Mouse (Mus musculus): ENCODE results near the gene Tmem9b. TPM values are rescaled to one million over a fixed set of nuclear protein-coding genes. Genes with fewer than 3 reads are reported as not detected.

Tmem9b gene
- polyA plus RNA-seq (2016; fragmentation: Nextera tagmentation; extraction: Ambion mirVana), result 54.1 and 56.4 TPM in 2 replicates

DNA sequence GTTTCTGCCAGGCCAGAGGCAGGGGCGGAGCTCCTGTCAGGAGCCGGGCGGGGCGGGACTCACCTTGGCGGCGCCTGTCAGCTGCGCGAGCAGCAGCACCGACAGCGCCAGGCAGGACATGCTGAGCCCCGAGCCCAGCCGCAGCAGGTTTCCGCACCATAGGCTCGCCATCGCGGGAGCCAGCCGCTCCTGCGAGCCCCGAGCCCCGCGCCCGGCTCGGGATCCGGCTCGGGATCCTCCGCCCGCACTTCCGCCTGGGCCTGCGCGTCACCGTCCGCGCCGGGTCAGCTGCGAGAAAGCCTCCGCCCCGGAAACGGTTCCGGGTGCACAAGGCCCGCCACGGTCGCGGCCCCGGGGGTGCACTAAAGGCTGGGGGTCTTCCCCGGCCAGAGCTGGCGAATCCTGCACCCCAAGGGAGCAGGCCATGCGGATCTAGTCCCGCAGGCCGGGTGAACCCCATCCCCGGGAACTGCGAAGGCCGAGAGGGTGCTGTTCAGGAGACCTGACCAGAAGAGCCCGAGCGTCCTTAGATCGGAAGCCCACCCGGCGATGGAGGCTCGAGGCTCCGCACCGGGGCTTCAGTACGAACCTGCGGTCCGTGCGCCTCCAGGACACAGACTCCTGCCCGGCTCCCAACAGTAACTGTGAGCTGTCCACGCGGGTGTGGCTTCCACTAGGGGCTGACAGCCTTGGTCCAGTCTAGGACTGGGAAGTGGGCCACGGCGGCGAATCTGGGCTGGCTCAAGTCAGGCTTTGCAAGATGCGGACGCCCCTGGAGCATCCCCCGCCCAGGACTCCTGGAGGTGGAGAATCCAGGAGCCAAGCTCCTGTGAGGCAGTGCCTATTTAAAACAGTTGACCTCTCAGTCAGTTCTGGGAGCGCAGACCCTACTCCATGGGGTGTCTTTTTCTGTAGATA lies at the start of gene Tmem9b:
Gene Tmem9b, minus strand, starts transcription at position 868 of the 918 bp plus-strand sequence.
- Histone ChIP-seq H3K4me3 (peak within 1 kb of the TSS; percentile 88), H3K27ac (ENCODE audit: poor library complexity, severe bottlenecking) (peak within 1 kb of the TSS; percentile 81), H3K4me1 (replicated peaks) (peaks cover 18% of the 10 kb centered on the region), H3K4me2 (peak within 1 kb of the TSS; percentile 96), H3K9me3 (replicated peaks) (no peaks in the 10 kb centered on the region), H3K9ac (peak within 1 kb of the TSS; percentile 81), H3K36me3 (no peaks in the 10 kb centered on the region; the same call in 1 of the 2 replicates), H3K27me3 (replicated peaks) (no peaks in the 10 kb centered on the region)
- ATAC-seq (ENCODE audit: insufficient number of reproducible peaks, low FRiP score), result peak; percentile 90
- WGBS, result under 1% methylated on average over 74 of the region's 74 CpGs

DNA sequence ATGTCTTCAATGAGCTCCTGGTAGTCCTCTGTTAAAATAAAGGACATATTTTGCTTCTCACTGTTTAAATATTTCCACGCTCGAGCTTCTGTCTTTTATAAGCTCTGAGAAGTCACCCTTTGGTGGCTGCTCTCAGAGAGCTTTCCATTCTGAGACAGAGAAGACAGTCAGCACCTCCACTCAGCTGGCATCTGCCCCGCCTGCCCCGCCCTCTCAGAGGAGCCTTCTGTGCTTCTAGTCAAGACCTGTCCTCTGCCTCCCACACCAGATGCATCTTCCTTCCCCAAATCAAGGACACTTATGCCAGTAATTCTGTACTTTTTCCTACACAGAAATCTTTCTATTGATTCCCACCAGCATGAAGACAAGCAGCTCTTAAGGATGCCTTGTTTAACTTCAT lies 48.0 kb upstream of the Tmem9b start:
- H3K4me3 ChIP-seq, result no peak overlapping the region
- H3K36me3 ChIP-seq, result no peaks in the 10 kb centered on the region
- 82% methylated on average over 4 of the region's 4 CpGs for WGBS
- no peaks in the 10 kb centered on the region for H3K27me3 ChIP-seq (replicated peaks)
- peaks cover 19% of the 10 kb centered on the region for H3K4me1 ChIP-seq (replicated peaks)
- no peak overlapping the region for H3K27ac ChIP-seq (ENCODE audit: poor library complexity, severe bottlenecking)
- no peak for ATAC-seq (ENCODE audit: insufficient number of reproducible peaks, low FRiP score)
- H3K4me2 ChIP-seq, result no peak overlapping the region
- H3K9me3 ChIP-seq (replicated peaks), result no peaks in the 10 kb centered on the region
- H3K9ac ChIP-seq, result no peak overlapping the region

DNA sequence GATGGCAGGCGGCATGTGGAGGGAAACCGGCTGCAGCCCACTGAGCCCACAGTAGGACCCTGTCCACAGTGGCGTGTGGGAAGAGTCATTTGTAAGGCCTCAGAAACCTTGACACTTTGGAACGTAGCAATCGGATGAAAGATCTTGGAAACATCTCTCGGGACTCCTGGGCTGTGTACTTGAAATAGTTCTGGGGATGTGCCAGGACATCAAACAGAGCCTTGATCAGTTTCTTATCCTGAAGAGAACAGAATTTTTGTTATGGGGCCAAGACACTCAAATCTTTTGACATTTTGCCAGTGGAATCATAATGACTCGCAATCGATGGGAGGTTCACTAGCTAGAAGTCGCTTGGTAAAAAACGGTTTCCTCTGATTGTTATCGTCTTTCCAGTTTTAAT lies 46.5 kb upstream of the Tmem9b start:
- Histone ChIP-seq H3K9me3 (replicated peaks) (no peaks in the 10 kb centered on the region), H3K27ac (ENCODE audit: poor library complexity, severe bottlenecking) (no peak overlapping the region), H3K4me1 (replicated peaks) (peaks cover 29% of the 10 kb centered on the region), H3K4me3 (no peak overlapping the region), H3K36me3 (no peaks in the 10 kb centered on the region), H3K9ac (no peak overlapping the region), H3K27me3 (replicated peaks) (no peaks in the 10 kb centered on the region), H3K4me2 (no peak overlapping the region)
- ATAC-seq (ENCODE audit: insufficient number of reproducible peaks, low FRiP score), result no peak
- 80% methylated on average over 11 of the region's 11 CpGs for WGBS

DNA sequence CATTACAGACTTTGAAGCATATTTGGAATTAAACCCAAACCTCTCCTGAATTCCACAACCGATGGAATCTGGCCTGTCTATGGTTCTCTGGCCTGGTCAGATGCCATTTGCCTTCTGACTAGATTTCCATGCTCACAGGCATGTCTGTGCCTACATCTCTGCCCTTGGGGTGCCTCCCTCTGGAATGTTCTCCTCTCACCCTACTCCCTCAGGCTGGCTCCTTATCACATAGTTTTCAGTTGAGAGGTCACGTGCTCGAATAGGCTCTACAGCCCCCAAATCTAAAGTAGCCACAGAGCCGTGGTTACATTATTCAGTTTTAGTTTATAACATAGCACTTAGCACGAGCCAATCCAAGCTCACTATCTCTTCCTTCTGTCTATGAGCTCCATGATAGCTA lies 42.9 kb upstream of the Tmem9b start:
- H3K9ac ChIP-seq, result no peak overlapping the region

DNA sequence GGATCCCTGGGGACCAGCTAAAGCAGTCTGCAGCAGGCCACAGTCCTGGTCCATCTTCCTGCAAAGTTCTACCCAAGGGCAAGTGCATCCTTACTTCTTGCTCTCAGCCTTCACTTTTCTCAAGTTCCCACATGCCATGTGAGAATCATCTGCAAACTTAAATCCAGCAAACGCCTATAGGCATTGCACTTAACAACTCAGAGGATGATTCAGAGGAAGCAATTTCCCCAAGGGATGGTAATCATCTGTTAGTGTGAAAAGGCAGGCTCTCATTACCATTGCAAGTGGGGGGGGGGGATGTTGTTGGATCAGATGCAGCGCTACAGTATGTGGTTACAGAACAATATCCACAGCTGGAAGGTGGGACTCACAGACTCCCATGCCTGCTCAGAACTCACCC lies 41.9 kb upstream of the Tmem9b start:
- Histone ChIP-seq H3K9ac (no peak overlapping the region), H3K36me3 (no peaks in the 10 kb centered on the region), H3K27me3 (replicated peaks) (no peaks in the 10 kb centered on the region), H3K4me3 (no peak overlapping the region), H3K27ac (ENCODE audit: poor library complexity, severe bottlenecking) (no peak overlapping the region), H3K4me2 (no peak overlapping the region), H3K9me3 (replicated peaks) (no peaks in the 10 kb centered on the region), H3K4me1 (replicated peaks) (peaks cover 16% of the 10 kb centered on the region)
- ATAC-seq (ENCODE audit: insufficient number of reproducible peaks, low FRiP score), result no peak
- WGBS, result 80% methylated on average over 2 of the region's 2 CpGs

More for the DNA sequence above, 42.9 kb upstream of the Tmem9b start:
- no peaks in the 10 kb centered on the region for H3K9me3 ChIP-seq (replicated peaks)
- H3K4me2 ChIP-seq, result 0 out of 2 replicates have a peak overlapping the region, but pooled peaks have one; percentile 8
- H3K4me1 ChIP-seq (replicated peaks), result peaks cover 16% of the 10 kb centered on the region
- no peak overlapping the region for H3K4me3 ChIP-seq
- peak; percentile 60; the same call in 1 of the 2 replicates for ATAC-seq (ENCODE audit: insufficient number of reproducible peaks, low FRiP score)
- H3K36me3 ChIP-seq, result no peaks in the 10 kb centered on the region
- 23% methylated on average over 5 of the region's 5 CpGs for WGBS
- no peaks in the 10 kb centered on the region for H3K27me3 ChIP-seq (replicated peaks)
- H3K27ac ChIP-seq (ENCODE audit: poor library complexity, severe bottlenecking), result peak overlapping the region; percentile 45; the same call in 1 of the 2 replicates

DNA sequence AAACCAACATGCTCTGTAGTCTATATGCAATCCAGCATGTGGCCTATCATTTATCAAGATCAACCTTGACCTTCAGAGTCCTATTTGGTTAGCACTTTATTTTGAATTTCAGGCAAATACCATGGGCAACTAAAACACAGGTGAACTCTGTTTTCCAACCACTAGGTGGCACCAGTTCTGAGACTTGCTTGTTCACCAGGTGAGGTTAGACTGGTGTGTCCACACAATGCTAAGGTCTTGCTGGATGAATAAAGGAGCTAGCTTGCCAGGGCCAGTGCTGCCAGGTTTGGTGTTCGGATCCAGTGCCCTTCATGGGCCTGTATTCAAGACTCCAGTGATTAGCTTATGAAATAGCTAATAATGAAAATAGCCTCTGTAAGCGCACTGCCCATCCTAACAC lies 40.1 kb upstream of the Tmem9b start:
- Histone ChIP-seq H3K36me3 (no peaks in the 10 kb centered on the region), H3K4me1 (replicated peaks) (peaks cover 16% of the 10 kb centered on the region), H3K4me2 (no peak overlapping the region), H3K9me3 (replicated peaks) (no peaks in the 10 kb centered on the region), H3K27me3 (replicated peaks) (no peaks in the 10 kb centered on the region), H3K9ac (no peak overlapping the region), H3K27ac (ENCODE audit: poor library complexity, severe bottlenecking) (no peak overlapping the region), H3K4me3 (no peak overlapping the region)
- no peak for ATAC-seq (ENCODE audit: insufficient number of reproducible peaks, low FRiP score)
- 76% methylated on average over 2 of the region's 2 CpGs for WGBS

DNA sequence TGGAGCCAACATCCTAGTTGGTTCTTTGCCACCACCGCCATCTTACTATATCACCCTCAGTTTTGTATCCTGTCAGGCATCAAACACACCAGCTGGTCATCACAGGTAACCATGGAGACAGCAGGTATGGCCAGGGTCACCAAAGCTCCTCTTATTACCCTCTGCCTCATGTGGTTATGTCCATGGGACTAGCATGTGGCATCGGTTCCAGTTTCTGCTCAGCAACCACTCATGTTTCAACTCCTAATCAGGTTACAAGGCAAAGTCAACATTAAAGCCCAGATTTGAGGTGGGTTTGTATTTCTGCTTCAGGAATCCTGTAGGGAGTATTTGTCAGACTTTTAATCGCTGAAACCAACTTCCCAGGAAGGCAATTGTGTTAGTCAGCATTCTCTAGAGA lies 38.1 kb upstream of the Tmem9b start:
- Histone ChIP-seq H3K9ac (no peak overlapping the region), H3K36me3 (no peaks in the 10 kb centered on the region), H3K4me1 (replicated peaks) (peaks cover 12% of the 10 kb centered on the region), H3K4me2 (no peak overlapping the region), H3K4me3 (no peak overlapping the region), H3K9me3 (replicated peaks) (no peaks in the 10 kb centered on the region), H3K27me3 (replicated peaks) (no peaks in the 10 kb centered on the region), H3K27ac (ENCODE audit: poor library complexity, severe bottlenecking) (no peak overlapping the region)
- WGBS, result 77% methylated on average over 3 of the region's 3 CpGs
- ATAC-seq (ENCODE audit: insufficient number of reproducible peaks, low FRiP score), result no peak

DNA sequence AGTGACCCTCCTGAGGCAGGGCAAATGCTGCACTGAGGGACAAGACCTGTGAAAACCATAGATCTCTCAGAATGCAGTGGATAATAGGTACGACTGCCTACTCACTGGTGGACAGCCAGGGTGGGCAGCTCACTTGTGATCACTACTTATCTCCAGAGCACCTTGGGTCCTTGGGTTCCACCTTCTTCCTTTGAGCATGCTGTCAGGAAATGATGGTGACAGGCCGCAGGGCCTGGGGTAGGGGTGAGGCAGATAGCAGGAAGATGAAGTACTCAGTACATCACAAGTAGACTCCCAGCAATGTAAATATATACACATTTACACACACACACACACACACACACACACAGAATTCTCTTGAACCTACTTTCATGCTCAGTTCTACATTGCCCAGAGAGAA lies 35.2 kb upstream of the Tmem9b start:
- H3K27me3 ChIP-seq (replicated peaks), result peaks cover 15% of the 10 kb centered on the region
- H3K4me3 ChIP-seq, result no peak overlapping the region
- ATAC-seq (ENCODE audit: insufficient number of reproducible peaks, low FRiP score), result no peak
- no peak overlapping the region for H3K4me2 ChIP-seq
- H3K9ac ChIP-seq, result no peak overlapping the region
- no peaks in the 10 kb centered on the region for H3K36me3 ChIP-seq
- no peaks in the 10 kb centered on the region for H3K9me3 ChIP-seq (replicated peaks)
- no peak overlapping the region for H3K27ac ChIP-seq (ENCODE audit: poor library complexity, severe bottlenecking)
- 66% methylated on average over 2 of the region's 2 CpGs for WGBS
- H3K4me1 ChIP-seq (replicated peaks), result no peaks in the 10 kb centered on the region

DNA sequence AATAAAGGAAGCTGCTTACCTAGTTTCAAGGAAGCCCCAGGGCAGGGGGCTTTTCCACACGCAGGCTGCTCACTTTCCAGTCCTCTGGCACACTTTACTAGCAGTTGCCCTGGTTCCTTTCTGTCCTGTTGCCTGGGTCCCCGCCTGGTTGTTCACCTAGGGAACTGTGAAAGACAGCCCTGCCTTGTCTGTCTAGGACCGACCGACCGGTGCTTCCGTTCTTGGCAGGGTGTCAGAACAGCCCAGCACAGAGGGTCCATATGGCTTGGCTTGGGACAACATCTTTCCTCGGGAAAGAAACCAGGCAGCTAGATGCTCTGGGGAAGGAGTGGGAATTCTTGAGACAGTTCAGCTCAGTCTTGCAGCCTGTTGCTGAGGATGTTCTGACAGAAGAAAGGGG lies 30.6 kb upstream of the Tmem9b start:
- no peak overlapping the region for H3K27ac ChIP-seq (ENCODE audit: poor library complexity, severe bottlenecking)
- no peaks in the 10 kb centered on the region for H3K36me3 ChIP-seq
- no peak overlapping the region for H3K4me3 ChIP-seq
- H3K4me1 ChIP-seq (replicated peaks), result peaks cover 16% of the 10 kb centered on the region
- H3K9ac ChIP-seq, result no peak overlapping the region
- no peak for ATAC-seq (ENCODE audit: insufficient number of reproducible peaks, low FRiP score)
- H3K9me3 ChIP-seq (replicated peaks), result no peaks in the 10 kb centered on the region
- no peak overlapping the region for H3K4me2 ChIP-seq
- 51% methylated on average over 7 of the region's 7 CpGs for WGBS
- peaks cover 52% of the 10 kb centered on the region for H3K27me3 ChIP-seq (replicated peaks)

DNA sequence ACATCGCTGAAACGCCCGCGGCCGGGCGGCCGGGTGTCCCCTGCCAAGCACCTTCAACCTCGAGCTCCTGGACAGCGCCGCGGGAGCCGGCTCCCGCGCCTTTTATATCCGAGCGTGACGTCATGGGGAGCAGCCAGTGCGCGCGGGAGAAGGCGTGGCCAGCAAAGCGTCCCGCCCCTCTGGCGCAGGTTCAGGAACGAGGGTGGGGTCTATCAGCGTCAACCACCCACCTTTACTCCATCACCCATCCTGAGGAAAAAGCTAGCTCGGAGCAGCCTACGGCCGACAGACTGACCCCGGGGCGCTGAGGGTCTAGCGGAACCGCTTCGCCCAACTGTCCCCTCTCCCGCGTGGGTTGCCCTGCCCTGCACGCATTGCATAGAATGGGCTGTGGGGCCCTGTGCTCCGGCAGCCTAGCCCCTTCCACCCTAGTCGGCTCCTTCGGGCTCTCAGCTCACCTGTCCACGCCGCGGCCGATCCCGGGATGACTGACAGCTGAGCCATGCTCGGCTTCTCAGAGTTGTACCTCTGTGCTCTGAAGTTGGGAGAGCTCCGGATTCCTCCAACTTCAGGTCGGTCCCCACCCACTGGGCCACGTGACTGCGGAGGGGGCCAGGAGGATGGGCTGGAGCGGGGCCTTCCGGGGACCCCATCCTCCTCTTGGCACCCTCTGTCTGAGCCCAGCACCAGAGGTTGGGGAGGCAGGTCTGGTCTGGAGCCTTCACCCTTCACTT lies 29.0 kb upstream of the Tmem9b start, which contains the start of gene Nrip3:
Gene Nrip3, minus strand, starts transcription at position 556 of the 734 bp plus-strand sequence.
- H3K36me3 ChIP-seq, result no peaks in the 10 kb centered on the region
- H3K27me3 ChIP-seq (replicated peaks), result peaks cover 59% of the 10 kb centered on the region
- H3K9me3 ChIP-seq (replicated peaks), result no peaks in the 10 kb centered on the region
- peak within 1 kb of the TSS; percentile 95 for H3K4me2 ChIP-seq
- ATAC-seq (ENCODE audit: insufficient number of reproducible peaks, low FRiP score), result peak; percentile 90
- peak within 1 kb of the TSS; percentile 59 for H3K9ac ChIP-seq
- H3K27ac ChIP-seq (ENCODE audit: poor library complexity, severe bottlenecking), result no peak within 1 kb of the TSS
- 1% methylated on average over 51 of the region's 52 CpGs for WGBS
- H3K4me1 ChIP-seq (replicated peaks), result peaks cover 16% of the 10 kb centered on the region
- H3K4me3 ChIP-seq, result peak within 1 kb of the TSS; percentile 54

DNA sequence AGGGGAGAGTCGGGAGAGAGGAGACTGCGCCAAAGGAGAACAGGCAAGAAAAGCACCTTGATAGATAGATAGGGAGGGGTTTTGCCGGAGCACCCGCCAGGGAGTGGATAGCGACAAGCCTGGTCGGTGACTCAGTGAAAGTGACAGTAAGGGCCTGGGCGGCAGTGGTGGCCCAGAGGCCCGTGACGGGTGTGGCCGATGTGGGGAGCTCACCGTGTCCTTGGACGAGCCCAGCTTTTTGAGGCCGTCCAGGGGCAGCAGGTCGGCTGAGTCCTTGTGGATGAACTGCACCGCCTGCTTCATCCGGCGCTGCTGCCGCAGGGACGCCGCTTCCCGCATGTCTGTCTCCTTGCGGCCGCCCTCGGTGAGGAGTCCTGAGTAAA lies 28.4 kb upstream of the Tmem9b start:
- ATAC-seq (ENCODE audit: insufficient number of reproducible peaks, low FRiP score), result peak; percentile 82
- H3K4me3 ChIP-seq, result peak overlapping the region; percentile 54
- peaks cover 59% of the 10 kb centered on the region for H3K27me3 ChIP-seq (replicated peaks)
- H3K36me3 ChIP-seq, result no peaks in the 10 kb centered on the region
- WGBS, result under 1% methylated on average over 24 of the region's 24 CpGs
- H3K4me2 ChIP-seq, result peak overlapping the region; percentile 95
- peak overlapping the region; percentile 59 for H3K9ac ChIP-seq
- H3K4me1 ChIP-seq (replicated peaks), result peaks cover 16% of the 10 kb centered on the region
- H3K27ac ChIP-seq (ENCODE audit: poor library complexity, severe bottlenecking), result no peak overlapping the region
- H3K9me3 ChIP-seq (replicated peaks), result no peaks in the 10 kb centered on the region
